Mouse (Mus musculus) T-helper 2 cell (primary cell): ENCODE measurements at regions not wholly inside any gene's neighbourhood (a gene's known extent, or its start where the extent isn't known, plus 50 kb on each side); places are given as distances from the start of the nearest gene placed in this dataset.

Source experiments
- in situ Hi-C: fragments of 300-600 bp; cut with MboI, MseI; formaldehyde crosslinking; loops from one replicate; pipeline ENCODE4 v1.15.1; 2025; ENCODE audit warnings: high pct_unique_total_duplicates

DNA sequence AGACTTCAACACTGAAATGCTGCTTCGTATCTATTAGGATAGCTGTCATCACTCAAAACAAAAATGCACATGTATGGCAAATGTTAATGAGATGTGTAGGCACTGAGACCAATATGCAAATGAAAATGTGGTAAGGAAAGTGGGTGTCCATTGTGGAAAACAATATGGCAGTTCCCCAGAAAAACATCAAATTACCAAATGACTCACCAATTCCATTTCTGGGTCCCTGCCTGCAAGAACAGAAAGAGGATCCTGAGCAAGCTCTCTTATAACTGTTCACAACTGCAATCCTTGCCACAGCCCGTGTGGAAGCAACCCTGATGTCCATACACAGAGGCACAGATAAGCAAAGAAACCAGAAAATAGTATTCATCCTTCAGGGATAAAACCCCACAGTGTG, 442.0 kb downstream of the Defb40 start:
- in situ Hi-C loops = no loop called here

- in situ Hi-C loops = no loop called here
These were observed 449.9 kb downstream of the Defb40 start for GRCm38 (mm10) chr8:18528120-18528519.

- in situ Hi-C loops = no loop called here
These were observed 465.6 kb downstream of the Defb40 start for GRCm38 (mm10) chr8:18512409-18512808.

- in situ Hi-C loops = no loop called here
These were observed 471.7 kb downstream of the Defb40 start for GRCm38 (mm10) chr8:18506158-18507022.

DNA sequence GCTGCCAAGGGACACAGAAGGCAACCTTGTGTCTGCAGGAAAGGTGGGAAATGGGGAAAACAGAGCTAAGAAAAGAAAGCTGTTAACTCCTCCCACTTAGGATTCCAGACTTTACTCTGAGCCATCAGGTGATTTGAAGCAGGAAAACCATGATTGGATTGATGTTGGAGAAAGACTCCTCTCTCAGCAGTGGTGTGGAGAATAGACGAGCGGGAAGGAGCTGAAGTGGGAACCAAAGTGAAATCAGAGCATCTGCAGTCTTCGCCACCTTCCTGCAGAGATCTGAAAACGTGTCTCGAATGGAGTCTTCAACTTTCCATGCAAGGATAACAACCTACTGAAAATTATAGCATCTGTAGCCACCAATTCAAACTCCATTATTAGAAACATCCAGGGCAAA, 487.4 kb downstream of the Defb40 start:
- in situ Hi-C loops = no loop called here

DNA sequence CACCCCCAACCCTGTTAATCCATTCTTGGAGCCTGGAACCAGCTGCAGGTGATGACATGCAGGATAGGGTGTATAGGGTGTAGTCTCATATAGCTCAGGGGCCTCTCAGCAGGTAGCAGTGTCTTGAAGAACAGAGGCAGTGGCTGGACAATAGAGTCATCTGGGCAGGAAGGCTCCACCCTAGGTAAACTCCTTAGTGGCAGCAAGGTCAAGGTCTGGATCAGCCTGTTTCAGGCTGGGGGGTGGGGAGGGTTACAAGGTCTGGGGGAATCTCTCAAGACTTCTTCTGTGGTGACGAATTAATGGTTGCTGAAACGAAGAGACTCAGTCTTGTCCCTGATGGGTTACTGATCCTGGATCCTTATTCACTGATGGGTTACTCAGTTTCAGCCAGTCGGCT, 498.0 kb downstream of the Defb40 start:
- in situ Hi-C loops = no loop called here

DNA sequence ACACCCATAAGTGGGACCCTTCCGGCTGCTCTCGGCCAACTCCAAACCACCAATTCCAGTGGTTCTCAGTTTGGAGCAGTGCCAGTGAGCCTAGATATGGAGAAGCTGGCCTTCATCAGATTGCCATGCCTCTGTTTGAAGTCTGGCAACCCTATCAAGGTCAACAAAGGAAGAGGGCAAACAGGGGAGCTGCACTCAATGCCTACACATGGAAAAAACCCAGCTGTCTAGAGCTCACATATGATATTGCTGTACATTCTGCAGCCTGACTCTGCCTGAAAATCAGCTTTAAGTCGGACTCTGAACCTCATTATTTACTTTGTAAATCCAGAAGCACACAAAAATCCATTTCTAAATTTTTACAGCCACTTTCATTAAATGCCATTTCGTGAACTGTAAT, 499.9 kb downstream of the Defb40 start:
- in situ Hi-C loops = no loop called here

- in situ Hi-C loops = loop anchor here (5.0 kb wide), 1 partner anchor 70 kb away; no protein-coding TSS in a partner anchor
These were observed 510.5 kb downstream of the Defb40 start for GRCm38 (mm10) chr8:18467511-18467910.

- in situ Hi-C loops = no loop called here
These were observed 517.4 kb downstream of the Defb40 start for GRCm38 (mm10) chr8:18460609-18461008.

GRCm38 (mm10) chr8:18457470-18457869, 520.6 kb downstream of the Defb40 start:
- in situ Hi-C loops = no loop called here

- in situ Hi-C loops = no loop called here
These were observed 529.0 kb downstream of the Defb40 start for GRCm38 (mm10) chr8:18449015-18449414.

DNA sequence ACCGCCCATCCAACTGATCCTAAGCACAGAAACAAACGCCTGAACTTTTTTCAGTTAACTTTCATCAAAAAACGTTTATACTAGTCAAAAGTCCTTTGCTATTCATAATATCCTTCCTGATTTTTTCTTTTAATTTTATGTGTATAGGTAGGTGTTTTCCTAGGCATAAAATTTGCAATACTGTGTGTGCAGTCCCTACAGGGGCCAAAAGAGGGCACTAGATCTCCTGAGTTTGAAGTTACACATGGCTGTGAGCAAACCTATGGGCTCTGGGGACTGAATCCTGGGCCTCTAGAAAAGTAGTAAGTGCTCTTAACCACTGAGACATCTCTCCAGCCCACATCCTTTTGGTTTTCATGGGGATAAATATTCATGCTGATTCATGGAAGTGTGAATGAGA, 535.8 kb downstream of the Defb40 start:
- in situ Hi-C loops = no loop called here

- in situ Hi-C loops = no loop called here
These were observed 555.2 kb downstream of the Defb40 start for GRCm38 (mm10) chr8:18422846-18423245.

DNA sequence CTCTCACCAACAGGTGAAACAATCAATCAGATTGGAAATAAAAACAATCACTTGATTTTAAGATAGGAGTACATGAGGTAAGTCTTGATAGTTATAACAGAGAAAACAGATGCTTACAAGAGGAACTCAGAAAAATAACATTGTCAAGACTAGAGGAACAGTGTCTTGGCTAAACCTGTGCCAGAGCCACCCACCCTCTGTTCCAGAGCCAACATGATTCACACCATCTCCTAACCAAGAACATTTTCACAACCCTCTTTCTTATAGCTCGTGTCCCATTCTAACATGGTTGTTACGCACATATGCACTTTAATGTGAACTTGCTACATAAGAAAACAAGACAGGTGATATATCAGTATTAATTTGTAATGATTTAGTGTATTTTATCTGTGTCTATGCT, 565.6 kb downstream of the Defb40 start:
- in situ Hi-C loops = loop anchor here (10.0 kb wide), 1 partner anchor 258 kb away; no protein-coding TSS in a partner anchor

DNA sequence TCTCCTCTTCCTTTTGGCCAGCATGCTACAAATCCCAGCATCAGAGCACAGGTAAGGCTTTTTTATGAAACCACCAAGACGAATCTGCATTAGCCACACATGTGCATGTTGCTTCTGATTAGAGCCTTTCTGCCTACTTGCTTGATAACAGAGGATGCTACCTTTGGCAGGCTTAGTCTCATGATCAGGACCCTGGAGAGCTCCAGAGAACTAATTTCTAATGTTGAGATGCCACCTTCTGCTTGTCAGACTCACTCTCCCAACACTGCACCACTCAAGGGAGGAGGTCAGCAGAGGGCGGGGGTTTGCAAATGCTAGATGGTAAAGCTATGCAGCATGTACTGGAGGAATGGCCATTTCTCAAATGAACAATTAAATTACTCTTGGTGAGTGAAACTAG, 571.6 kb downstream of the Defb40 start:
- in situ Hi-C loops = no loop called here

- in situ Hi-C loops = no loop called here
These were observed 589.7 kb downstream of the Defb40 start for GRCm38 (mm10) chr8:18388353-18388752.

- in situ Hi-C loops = no loop called here
These were observed 596.4 kb downstream of the Defb40 start for GRCm38 (mm10) chr8:18381615-18382178.

DNA sequence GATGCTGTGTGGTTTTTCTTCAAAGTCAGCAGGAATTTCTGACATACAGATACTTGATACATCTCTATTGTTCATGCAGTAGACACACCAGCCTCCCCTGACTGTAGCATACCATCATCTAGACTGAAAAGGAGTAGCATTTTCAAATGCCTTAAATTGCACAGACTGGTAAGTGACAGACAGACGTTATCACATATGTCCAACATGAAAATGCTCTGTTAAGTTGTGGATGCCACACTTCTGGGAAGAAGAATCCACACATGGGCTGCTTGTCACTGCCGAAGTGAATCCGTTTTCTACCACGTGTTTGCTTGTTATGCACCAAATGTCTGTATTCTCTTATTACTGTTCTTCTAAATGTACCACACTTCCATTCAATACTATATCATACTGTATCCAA, 629.3 kb downstream of the Defb40 start:
- in situ Hi-C loops = no loop called here

DNA sequence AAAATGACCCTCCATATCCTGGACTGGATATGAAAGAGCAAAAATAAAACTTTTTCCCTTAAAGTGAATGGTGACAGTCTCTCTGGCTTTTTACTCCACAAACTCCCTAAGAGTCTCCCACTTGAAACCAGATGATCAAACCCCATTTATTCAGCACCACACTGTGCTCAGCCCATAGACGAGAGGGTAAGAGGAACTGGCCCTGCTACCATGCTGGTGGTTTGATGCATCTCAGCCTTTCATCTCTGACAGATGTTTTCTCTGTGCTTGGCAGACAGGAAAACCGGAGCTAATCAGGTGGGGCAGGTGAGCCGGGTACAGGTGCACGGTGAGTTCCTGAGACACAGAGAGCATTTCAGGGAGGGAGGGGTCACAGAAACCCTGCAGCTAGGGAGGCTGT, 631.8 kb downstream of the Defb40 start:
- in situ Hi-C loops = no loop called here

DNA sequence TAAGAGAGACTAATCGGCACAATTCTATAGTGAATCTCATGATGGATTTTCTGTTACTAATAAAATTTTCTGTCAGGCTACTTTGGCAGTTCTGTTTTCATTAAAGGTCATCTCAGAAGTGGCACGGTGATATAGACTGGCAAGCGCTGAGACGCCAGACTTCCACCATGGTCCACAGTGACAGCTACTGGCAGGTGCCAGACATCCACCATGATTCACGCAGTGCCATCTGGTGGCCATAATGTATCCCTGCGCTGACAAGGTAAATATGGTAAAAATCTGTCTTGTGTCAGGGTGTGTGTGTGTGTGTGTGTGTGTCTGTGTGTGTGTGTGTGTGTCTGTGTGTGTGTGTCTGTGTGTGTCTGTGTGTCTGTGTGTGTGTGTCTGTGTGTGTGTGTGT, 632.7 kb downstream of the Defb40 start:
- in situ Hi-C loops = no loop called here

DNA sequence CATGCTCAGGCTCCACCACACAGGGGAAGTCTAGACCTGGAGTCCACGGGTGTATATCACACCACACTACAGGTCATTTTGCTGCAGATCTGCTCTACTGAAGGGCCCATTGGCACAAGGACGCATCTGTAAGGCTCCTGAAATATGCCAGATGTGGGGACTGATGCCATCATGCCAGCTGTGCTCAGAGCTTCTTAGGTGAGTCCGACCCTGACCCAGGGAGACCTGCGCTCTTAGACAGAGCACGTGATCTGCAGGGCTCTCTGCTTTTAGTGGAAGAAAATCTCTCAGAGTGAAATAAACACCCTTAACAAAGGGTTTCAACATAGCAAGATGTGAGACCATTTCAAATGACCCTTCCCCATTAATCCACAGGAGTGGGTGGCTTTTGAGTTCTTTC, 633.2 kb downstream of the Defb40 start:
- in situ Hi-C loops = no loop called here

- in situ Hi-C loops = no loop called here
These were observed 642.5 kb downstream of the Defb40 start for GRCm38 (mm10) chr8:18335576-18335975.

- in situ Hi-C loops = loop anchor here (10.0 kb wide), 1 partner anchor 696 kb away; the partner anchor contains the start of gene Defb38
These were observed 649.5 kb downstream of the Defb40 start for GRCm38 (mm10) chr8:18328521-18328920.
